Mouse (Mus musculus) Patski (cell line): ENCODE results near the gene 2700081O15Rik. TPM values are rescaled to one million over a fixed set of nuclear protein-coding genes. Genes with fewer than 3 reads are reported as not detected.

Experiments used
- ATAC-seq: fragments of 100-300 bp; one replicate; pipeline ENCODE4 v1.8.0; 2021
- CTCF ChIA-PET: fragments of 350-600 bp; sonication (Branson Sonifier 250); formaldehyde crosslinking; loops from one replicate; lab custom pipeline; 2022; ENCODE audit warnings: inconsistent platforms; lab: Charles Lee
- POLR2A ChIA-PET: fragments of 350-600 bp; sonication (Branson Sonifier 250); formaldehyde crosslinking; loops from one replicate; lab custom pipeline; 2022; ENCODE audit warnings: antibody characterized with exemption, inconsistent platforms; lab: Charles Lee
- DNase-seq: peaks from one replicate; pipeline ENCODE4 v3.0.0-alpha.2; 2011; ENCODE audit warnings: low read depth, low spot score
- H3K27me3 ChIP-seq: fragments of 371-371 bp; one replicate; pipeline ENCODE4 v1.5.1; 2021
- CTCF ChIP-seq: fragments of 100-300 bp; IDR thresholded peaks from one replicate; pipeline ENCODE4 v1.5.1; 2021
- in situ Hi-C: fragments of 300-500 bp; cut with MboI; formaldehyde crosslinking; loops from 3 replicates; pipeline ENCODE4 v1.11.1; 2018; ENCODE audit warnings: low pct_unique_long_range_greater_than_20kb, mixed read lengths
- polyA plus RNA-seq: library from polyadenylated mRNA; unstranded; gene quantifications from one replicate; pipeline ENCODE4 v1.2.3, GENCODE M21; 2021

2700081O15Rik gene
- polyA plus RNA-seq, 1 experiment from 2014 or later = 45.1 TPM

- TF ChIP-seq CTCF = no peak
- CTCF ChIA-PET = no interaction called here
- POLR2A ChIA-PET = no interaction called here
- in situ Hi-C loops = no loop called here
- no peak for DNase-seq
- no peak for ATAC-seq
- no peaks in the 10 kb centered on the region for H3K27me3 ChIP-seq
Measured at GRCm38 (mm10) chr19:7438295-7438694, 20.9 kb downstream of the 2700081O15Rik start.

- TF ChIP-seq CTCF = peak; percentile 84
- ChIA-PET CTCF (interaction anchor here (0.8 to 1.3 kb wide), 5 partner anchors 10 to 153 kb away, joined by 3 read pairs; no protein-coding TSS in a partner anchor), POLR2A (no interaction called here)
- ATAC-seq (no peak), DNase-seq (no peak)
- in situ Hi-C loops = no loop called here
- H3K27me3 ChIP-seq = no peaks in the 10 kb centered on the region
Measured at GRCm38 (mm10) chr19:7441493-7441892, 24.1 kb downstream of the 2700081O15Rik start.

DNA sequence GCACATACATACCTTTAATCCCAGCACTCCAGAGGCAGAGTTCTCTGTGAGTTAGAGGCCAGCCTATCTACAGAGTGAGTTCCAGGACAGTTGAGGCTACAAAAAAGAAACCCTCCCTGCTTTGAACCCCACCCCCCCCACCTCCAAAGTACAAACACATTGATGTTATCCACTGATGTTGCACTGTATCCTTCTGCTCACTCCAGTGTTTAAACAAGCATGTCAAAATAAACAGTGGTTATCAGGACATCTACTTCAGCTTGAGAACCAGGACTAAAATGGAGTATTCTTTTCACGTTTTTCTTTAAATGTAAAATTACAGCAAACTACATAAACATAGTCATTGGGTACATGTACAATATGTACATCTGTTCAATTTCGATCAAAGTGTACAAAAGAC, 27.7 kb downstream of the 2700081O15Rik start:
- no peaks in the 10 kb centered on the region for H3K27me3 ChIP-seq
- DNase-seq = no peak
- CTCF ChIA-PET = interaction anchor here (0.7 kb wide), 1 partner anchor 10 kb away, joined by 3 read pairs; no protein-coding TSS in a partner anchor
- POLR2A ChIA-PET = no interaction called here
- ATAC-seq = no peak
- in situ Hi-C loops = loop anchor here (5.0 kb wide), 1 partner anchor 152 kb away; no protein-coding TSS in a partner anchor
- TF ChIP-seq CTCF = no peak

DNA sequence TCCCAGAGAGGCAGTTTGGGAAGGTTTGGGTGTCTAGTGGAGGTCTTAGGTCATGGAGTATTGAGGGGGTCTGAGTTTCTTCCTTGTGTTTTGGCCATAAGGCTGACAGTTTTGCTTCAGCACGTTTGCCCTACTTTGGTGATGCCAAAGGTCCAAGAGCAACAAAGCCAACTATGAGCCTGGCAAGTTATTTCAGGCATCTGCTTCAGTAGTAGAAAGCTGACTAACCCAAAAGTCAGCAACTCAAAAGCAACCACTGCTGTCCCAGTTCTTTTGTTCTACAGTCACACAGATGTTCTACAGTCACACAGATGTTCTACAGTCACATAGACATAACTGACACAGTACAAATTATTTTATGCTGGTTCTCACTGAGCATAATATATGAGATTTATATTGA, 28.2 kb downstream of the 2700081O15Rik start:
- ChIA-PET POLR2A (no interaction called here), CTCF (no interaction called here)
- in situ Hi-C loops = loop anchor here (5.0 kb wide), 1 partner anchor 152 kb away; no protein-coding TSS in a partner anchor
- no peak for ATAC-seq
- no peak for DNase-seq
- H3K27me3 ChIP-seq = no peaks in the 10 kb centered on the region
- TF ChIP-seq CTCF = no peak

GRCm38 (mm10) chr19:7456803-7457202, 39.4 kb downstream of the 2700081O15Rik start:
- in situ Hi-C loops = no loop called here
- ChIA-PET POLR2A (no interaction called here), CTCF (interaction anchor here (1.3 kb wide), 1 partner anchor 13 kb away, joined by 4 read pairs; no protein-coding TSS in a partner anchor)
- no peaks in the 10 kb centered on the region for H3K27me3 ChIP-seq
- TF ChIP-seq CTCF = peak; percentile 40
- ATAC-seq = no peak
- DNase-seq = no peak

DNA sequence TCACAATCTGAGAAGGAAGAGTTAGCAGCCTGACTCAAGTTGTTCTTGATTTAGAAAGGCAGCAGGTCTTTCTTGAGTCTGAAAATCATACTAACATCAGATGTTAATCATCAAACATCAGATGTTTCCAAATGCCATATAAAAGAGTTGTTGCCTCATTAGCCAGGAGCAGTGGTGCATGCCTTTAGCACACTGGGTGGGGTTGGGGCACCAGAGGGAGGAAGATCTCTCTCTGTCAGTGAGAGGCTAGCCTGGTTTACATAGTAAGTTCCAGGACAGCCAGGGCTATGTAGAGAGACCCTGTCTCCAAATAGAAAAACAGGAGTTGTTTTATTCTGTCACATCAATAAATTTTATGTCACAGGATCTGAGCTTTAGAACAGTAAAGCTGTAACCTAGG, 41.5 kb downstream of the 2700081O15Rik start:
- in situ Hi-C loops = no loop called here
- ATAC-seq = peak; percentile 62

GRCm38 (mm10) chr19:7459370-7459769, 41.9 kb downstream of the 2700081O15Rik start:
- no peak for DNase-seq
- ChIA-PET POLR2A (interaction anchor here (1.2 kb wide), 1 partner anchor 35 kb away, joined by 3 read pairs; no protein-coding TSS in a partner anchor), CTCF (interaction anchor here (1.5 kb wide), 1 partner anchor 21 kb away, joined by 4 read pairs; no protein-coding TSS in a partner anchor)
- no peaks in the 10 kb centered on the region for H3K27me3 ChIP-seq
- in situ Hi-C loops = no loop called here
- TF ChIP-seq CTCF = no peak
- peak; percentile 56 for ATAC-seq

More for the DNA sequence above, 41.5 kb downstream of the 2700081O15Rik start:
- DNase-seq = no peak
- no peak for TF ChIP-seq CTCF
- CTCF ChIA-PET = interaction anchor here (0.7 to 1.5 kb wide), 2 partner anchors 7 to 22 kb away, joined by 4 to 5 read pairs; no protein-coding TSS in a partner anchor
- no peaks in the 10 kb centered on the region for H3K27me3 ChIP-seq
- POLR2A ChIA-PET = interaction anchor here (1.2 kb wide), 1 partner anchor 35 kb away, joined by 3 read pairs; no protein-coding TSS in a partner anchor

DNA sequence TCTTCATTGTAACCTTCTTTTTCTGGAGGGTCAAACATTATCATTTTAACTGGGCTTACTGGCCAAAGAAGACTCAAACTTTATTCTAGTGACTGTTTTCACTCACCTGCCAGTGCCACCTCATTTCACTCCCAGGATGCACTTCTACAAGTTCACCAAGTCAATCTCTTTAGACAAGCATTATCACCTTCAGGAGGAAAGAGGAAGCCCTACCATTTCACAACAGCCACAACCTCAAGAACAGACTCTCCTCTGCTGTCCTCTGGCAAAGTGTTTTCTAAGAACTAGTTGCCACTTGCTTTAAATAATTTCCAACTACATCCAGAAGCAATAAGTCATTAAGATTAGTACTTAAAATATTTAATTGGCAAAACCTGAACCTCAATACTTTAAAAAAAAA, 50.5 kb downstream of the 2700081O15Rik start:
- no peak for DNase-seq
- POLR2A ChIA-PET = interaction anchor here (1.0 kb wide), 1 partner anchor 11 kb away, joined by 3 read pairs; no protein-coding TSS in a partner anchor
- ATAC-seq = no peak
- in situ Hi-C loops = no loop called here
- TF ChIP-seq CTCF = no peak
- H3K27me3 ChIP-seq = no peaks in the 10 kb centered on the region
- CTCF ChIA-PET = no interaction called here

DNA sequence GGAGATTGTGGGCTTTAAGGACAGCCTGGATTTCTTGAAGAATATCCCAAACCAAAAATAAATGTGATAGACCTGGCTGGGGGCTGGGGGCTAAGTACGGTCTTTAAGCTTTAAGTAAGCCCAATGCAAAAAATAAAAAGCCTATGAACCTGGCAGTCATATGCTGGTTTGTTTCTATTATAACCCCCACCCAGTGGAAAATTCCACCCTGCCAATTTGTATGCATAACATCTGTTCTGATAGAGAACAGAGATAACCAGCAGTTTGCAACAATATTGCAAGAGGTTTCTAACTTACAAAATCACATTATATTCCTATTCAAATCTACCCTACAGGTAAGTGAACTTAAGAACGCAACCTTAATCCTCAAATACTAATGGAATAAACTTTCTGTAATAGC, 53.2 kb downstream of the 2700081O15Rik start:
- no peak for TF ChIP-seq CTCF
- ChIA-PET CTCF (no interaction called here), POLR2A (no interaction called here)
- H3K27me3 ChIP-seq = no peaks in the 10 kb centered on the region
- in situ Hi-C loops = no loop called here
- DNase-seq (no peak), ATAC-seq (no peak)

Other genes with a start within 250 kb of the 2700081O15Rik start
- 166 TPM for gene Otub1, start 211.3 kb upstream of the 2700081O15Rik start, polyA plus RNA-seq
- gene Cox8a, start 200.0 kb upstream of the 2700081O15Rik start, polyA plus RNA-seq = 1,740 TPM
- gene Naa40, start 176.4 kb upstream of the 2700081O15Rik start, polyA plus RNA-seq = 60.8 TPM
- 7.6 TPM for gene Rcor2, start 150.3 kb upstream of the 2700081O15Rik start, polyA plus RNA-seq
- gene Mark2, start 75.8 kb upstream of the 2700081O15Rik start, polyA plus RNA-seq = 76.9 TPM
- gene Spindoc, start 34.6 kb upstream of the 2700081O15Rik start, polyA plus RNA-seq = 32.7 TPM
- gene Rtn3, start 65.7 kb downstream of the 2700081O15Rik start, polyA plus RNA-seq = 309 TPM
- 84.9 TPM for gene Atl3, start 76.4 kb downstream of the 2700081O15Rik start, polyA plus RNA-seq
- gene Pla2g16, start 139.8 kb downstream of the 2700081O15Rik start, polyA plus RNA-seq = 17.8 TPM
- not detected for gene Lgals12, start 189.6 kb downstream of the 2700081O15Rik start, polyA plus RNA-seq
- gene Hrasls5, start 194.9 kb downstream of the 2700081O15Rik start, polyA plus RNA-seq = not detected